Mouse (Mus musculus) forelimb bud, embryonic 11.5 days (tissue): ENCODE measurements at regions not wholly inside any gene's neighbourhood (a gene's known extent, or its start where the extent isn't known, plus 50 kb on each side); places are given as distances from the start of the nearest gene placed in this dataset.

Experiments
- DNase-seq: peaks from one replicate; pipeline ENCODE4 v3.0.0-alpha.2; 2012; ENCODE audit warnings: low read depth, low spot score

DNA sequence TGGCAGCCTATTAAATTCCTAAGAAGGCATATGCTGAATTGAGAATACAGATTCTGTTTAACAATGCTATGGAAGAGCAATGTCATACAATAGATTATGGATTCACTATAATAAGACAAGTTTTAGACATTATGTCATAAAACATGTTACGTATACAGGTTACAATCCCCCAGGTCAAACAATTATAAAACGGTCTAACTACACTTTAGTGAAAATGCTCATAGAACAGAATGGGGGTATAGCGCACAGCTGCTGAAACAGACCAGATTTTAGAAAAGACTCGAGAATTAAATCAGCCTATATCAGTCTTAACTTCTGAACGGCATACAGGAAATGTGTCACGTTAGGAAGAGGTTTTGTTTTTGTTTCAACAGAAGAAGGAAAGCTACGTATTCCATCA is 660.5 kb upstream of the Sel1l start:
- no peak for DNase-seq

DNA sequence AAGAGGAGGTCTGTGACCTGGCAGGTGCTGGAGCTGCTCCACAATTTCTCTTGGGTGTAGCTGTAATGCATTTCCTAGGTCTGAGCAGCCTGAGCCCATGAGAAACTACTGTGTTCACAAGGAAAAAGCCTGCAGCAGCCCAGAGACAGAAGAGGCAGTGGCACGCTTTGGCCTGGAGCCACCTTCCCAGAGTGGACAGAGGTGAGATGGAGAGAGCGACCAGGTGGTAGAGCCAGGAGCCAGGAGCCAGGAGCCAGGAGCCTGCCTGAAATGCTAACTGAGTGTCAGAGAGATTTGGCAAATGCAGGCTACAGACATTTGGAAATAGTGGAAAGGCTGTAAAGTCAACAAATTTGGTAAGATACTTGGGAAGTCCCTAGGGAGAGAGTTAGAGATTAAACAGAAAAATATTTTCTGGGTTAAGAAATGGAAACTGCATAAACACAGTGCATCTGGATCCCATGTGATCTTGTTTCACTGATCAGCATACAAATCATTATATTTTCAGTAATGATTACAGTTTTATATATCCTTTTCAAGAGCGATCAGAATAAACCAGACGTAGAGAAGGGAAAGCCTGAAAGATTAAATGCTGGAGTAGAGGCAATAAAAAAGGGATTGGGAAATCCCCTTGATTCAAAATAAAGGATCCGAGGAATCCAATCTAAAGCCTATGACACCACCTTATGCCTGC is 660.0 kb upstream of the Sel1l start:
- no peak for DNase-seq

GRCm38 (mm10) chr12:92483984-92484383 is 635.0 kb upstream of the Sel1l start:
- DNase-seq, result no peak

DNA sequence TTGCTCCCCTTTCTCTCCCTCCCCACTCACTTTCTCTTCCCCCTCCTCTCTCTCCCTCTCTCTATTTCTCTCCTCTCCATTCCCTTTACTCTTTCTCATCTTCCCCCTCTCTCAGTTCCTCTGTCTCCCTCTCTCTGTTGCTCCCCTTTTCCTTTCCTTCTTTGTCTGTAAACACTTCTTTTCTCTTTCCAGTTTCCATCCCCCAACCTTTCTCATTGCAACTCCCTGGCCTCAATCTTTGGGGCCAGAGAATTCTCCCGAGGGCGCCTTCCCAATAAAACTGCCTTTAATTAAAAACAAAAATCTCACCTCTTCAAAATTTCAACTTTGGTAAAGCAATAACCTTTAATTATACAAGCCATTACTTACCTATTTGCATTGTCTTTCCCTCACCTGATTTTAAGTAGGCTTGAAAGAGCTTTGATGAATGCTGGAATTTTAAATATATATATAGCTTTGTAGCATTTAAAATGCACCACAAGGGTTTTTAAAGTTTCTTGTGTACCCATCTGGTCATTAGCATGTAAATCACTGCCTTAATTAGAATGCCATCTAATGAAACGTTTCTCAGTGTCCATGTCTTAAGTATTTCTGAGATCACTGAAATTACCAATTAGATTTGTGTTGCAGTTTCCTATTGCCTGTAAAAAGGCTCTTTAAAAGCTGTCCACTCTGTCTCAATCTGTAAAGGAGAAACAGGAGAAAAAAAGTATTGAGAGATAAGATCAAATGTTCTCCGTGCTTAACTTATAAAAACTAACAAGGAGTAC is 625.5 kb upstream of the Sel1l start:
- no peak for DNase-seq

GRCm38 (mm10) chr12:92451110-92451818 is 602.3 kb upstream of the Sel1l start:
- DNase-seq, result no peak

DNA sequence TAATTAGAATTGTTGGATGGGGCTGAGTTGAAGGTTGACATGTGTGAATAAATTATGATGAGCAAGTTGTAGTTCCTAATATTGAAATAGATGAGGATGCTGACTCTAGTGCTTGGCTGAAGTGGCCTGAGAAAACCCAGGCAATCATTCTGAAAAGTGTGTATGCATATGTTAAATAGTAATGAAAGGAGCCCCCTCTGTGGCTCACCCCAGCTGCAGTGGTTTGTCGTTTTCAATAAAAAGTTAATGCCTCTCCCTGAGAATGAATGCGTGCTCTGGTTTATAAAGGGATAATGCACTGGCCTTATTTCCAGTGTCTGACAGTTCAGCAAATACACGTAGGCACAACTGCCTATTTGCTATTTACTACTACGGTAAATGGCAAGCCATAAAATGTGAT is 569.5 kb upstream of the Sel1l start:
- no peak for DNase-seq

DNA sequence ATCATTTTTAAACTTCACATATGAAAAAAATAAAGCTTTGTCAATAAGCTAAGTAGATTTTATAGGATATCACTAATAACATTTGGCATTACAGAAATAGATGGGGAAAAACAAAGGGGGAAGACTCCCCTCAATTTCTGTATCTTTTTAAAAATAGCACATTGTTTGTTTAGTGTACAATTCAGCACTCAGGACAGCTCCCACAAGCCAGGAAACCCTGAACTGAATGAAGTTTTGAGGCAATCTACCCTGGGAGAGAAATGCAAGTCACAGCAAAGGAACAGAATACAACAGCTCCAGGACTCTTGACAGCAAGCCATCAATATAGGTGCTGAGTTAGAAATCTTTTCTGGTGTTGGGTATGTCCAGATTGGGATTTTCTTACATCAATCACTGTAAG is 556.5 kb upstream of the Sel1l start:
- peak; percentile 46 for DNase-seq

GRCm38 (mm10) chr12:92400987-92401386 is 552.0 kb upstream of the Sel1l start:
- no peak for DNase-seq

GRCm38 (mm10) chr12:92386195-92386594 is 537.2 kb upstream of the Sel1l start:
- DNase-seq, result no peak

GRCm38 (mm10) chr12:92384266-92384937 is 535.4 kb upstream of the Sel1l start:
- no peak for DNase-seq

- DNase-seq, result no peak
Measured at GRCm38 (mm10) chr12:92379130-92379529, 530.2 kb upstream of the Sel1l start.

GRCm38 (mm10) chr12:92365926-92366325 is 517.0 kb upstream of the Sel1l start:
- no peak for DNase-seq

GRCm38 (mm10) chr12:92353386-92354257 is 504.7 kb upstream of the Sel1l start:
- DNase-seq, result no peak

- no peak for DNase-seq
Measured at GRCm38 (mm10) chr12:92318241-92318640, 469.3 kb upstream of the Sel1l start.

- DNase-seq, result no peak
Measured at GRCm38 (mm10) chr12:92317609-92318008, 468.7 kb upstream of the Sel1l start.

- no peak for DNase-seq
Measured at GRCm38 (mm10) chr12:92316285-92316684, 467.3 kb upstream of the Sel1l start.

GRCm38 (mm10) chr12:92315820-92316219 is 466.9 kb upstream of the Sel1l start:
- no peak for DNase-seq

- DNase-seq, result peak; percentile 73
Measured at GRCm38 (mm10) chr12:92302951-92303591, 454.1 kb upstream of the Sel1l start.

DNA sequence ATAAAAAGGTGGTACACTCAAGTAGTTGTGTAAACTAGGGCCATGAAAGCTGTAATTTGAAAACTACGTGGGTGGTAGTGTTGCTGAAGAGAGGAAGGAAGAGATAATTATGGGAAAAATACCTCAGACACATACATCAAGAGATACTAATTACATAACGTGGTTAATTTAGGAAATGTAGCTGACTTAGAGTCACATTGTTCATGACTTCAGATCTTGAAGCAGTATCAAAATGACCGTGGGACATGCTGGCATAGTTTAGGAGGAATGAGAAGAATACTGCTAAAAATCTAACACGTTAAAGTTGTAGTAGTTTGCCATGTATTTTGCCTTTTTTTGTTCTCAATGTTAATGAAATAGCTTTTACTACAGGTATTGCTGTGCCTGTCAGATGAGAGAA is 445.9 kb upstream of the Sel1l start:
- no peak for DNase-seq

- no peak for DNase-seq
Measured at GRCm38 (mm10) chr12:92293341-92293720, 444.4 kb upstream of the Sel1l start.
